Mouse (Mus musculus) cerebral cortex, adult 2 months (tissue): ENCODE data around the gene Clca2.

Source experiments
- WGBS: fragments of 180-500 bp; shearing (Covaris S2); methylation state at CpG from one replicate; pipeline ENCODE4 v1.1.7; 2018; 5-methylcytosine and 5-hydroxymethylcytosine counted together

Clca2 gene

GRCm38 (mm10) chr3:145078405-145078804 is 20.8 kb downstream of the Clca2 start:
- WGBS: 83% methylated on average over 6 of the region's 6 CpGs

- 87% methylated on average over 3 of the region's 3 CpGs for WGBS
Measured at GRCm38 (mm10) chr3:145072339-145072738, 26.9 kb downstream of the Clca2 start.

GRCm38 (mm10) chr3:145068964-145069363 is 30.3 kb downstream of the Clca2 start:
- 77% methylated on average over 4 of the region's 4 CpGs for WGBS

- 96% methylated on average over 3 of the region's 3 CpGs for WGBS
Measured at GRCm38 (mm10) chr3:145055138-145055537, 44.1 kb downstream of the Clca2 start.

GRCm38 (mm10) chr3:145049820-145050219 is 49.4 kb downstream of the Clca2 start:
- 82% methylated on average over 3 of the region's 3 CpGs for WGBS

GRCm38 (mm10) chr3:145038813-145039212 is 60.4 kb downstream of the Clca2 start:
- 76% methylated on average over 3 of the region's 3 CpGs for WGBS

GRCm38 (mm10) chr3:145032676-145033075 is 66.6 kb downstream of the Clca2 start, which contains the start of gene Clca1:
TSS of gene Clca1 (minus strand) at chr3:145032776.

GRCm38 (mm10) chr3:145028036-145028435 is 71.2 kb downstream of the Clca2 start:
- 81% methylated on average over 3 of the region's 3 CpGs for WGBS

- WGBS: 23% methylated on average over 3 of the region's 3 CpGs
Measured at GRCm38 (mm10) chr3:145026750-145027149, 72.5 kb downstream of the Clca2 start.
